Mouse (Mus musculus): ENCODE results near the gene Lsm5.

The Lsm5 gene

DNA sequence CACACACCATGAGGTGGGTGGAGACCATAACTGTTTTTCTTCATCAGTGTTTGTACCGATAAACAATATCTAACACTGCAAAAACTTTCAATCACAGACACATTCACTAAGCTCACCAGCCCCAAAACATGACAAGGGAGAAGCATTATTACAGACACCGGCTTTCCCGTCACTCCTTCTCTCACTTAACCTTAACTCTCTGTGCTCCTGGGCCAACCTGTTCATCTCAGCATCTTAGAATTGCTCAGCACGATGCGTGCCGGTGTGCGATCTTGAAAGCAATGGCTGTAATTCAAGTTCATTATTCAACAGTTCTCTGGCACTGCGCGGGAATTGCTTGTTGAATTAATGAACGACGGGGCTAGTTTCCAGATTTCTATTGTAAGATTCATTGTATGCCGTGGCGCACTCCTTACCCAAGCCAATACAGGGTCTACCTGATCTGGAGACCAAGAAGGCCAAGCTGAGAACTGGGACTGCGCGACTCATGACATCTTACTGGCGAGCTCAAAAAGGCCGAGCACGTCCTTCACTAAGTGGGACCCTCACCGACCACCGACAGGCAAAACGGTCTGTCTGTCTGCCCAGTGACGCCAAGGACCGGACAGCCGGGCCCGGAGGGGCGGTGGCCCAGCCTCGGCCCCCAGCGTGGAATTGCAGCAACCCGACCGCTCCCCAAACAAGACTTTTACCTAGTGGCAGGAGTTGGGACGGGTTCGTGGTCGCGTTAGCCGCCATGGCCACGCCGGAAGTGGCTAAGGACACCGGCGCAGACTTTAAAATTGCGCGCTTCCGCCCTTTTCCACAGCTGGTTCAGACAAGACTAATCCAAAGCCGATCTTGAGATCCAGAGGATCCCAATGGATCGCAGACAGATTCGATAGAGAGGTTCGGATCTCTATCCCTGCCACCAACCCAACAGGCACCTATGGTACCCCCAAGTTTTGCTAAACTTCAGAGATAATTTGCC lies at the start of gene Lsm5:
Gene Lsm5, minus strand, starts transcription at position 780 of the 970 bp plus-strand sequence.
- peak; percentile 96 for DNase-seq (ENCODE audit: low read depth)

DNA sequence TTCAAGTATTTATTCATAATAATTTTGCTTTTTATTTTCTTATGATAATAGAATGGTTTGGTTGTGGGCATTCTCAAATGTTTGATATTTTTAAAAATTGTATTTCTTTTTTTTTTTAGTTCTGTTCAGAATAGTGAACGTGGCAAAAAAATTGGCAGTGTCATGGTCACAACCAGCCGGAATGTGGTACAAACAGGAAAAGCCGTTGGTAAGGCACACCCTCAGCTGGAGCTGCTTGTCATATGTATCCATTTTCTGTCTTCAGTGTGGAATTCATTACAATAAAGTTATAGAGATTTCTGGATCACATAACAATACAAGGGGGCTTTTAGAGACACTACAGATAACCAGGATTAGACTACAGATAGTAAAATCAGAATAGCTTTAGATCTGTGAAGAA lies 49.2 kb upstream of the Lsm5 start:
- no peak for DNase-seq (ENCODE audit: low read depth)

DNA sequence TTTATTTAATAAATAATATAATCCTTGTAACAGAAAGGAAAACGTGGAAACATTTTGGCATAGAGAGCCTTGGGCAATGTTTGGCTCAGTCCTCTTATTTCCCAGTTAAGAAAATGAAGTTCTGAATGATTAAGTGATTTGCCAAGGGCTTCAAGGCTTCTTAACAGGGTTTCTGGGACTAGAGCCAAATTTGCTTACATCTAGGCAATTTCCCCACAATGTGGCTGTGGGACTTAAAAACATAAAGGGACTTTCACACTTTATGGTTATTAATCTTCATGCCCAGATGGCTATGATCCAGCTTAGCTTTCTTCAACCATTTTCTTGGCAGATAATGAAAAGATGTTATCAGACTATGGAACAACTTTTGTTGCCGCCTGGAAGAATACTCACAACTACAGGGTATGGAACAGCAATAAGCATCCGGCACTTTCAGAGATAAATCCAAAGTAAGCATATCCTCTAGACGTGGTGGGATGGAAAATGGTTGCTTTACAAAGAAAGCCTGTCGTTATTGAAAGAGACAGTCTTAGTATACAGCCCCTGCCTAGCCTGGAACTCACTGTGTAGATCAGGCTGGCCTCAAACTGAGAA lies 41.5 kb upstream of the Lsm5 start:
- no peak for DNase-seq (ENCODE audit: low read depth)

DNA sequence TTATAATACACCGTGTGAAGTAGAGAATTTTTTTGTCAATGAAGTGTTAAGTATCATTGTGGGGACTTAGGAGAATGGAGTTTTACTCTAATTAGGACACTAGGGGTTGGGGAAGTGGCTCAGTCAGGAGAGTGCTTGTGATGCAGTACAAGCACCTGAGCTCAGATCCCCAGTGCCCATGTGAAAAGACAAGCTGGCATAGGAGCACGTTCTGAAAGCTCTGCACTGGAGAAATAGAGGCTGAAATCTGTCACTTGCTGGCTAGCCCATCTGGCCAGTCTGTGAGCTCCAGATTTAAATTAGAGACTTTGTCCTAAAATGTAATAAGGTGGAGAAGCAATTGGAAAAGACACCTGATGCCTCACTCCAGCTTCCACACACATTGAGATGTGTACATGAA lies 28.0 kb upstream of the Lsm5 start:
- DNase-seq (ENCODE audit: low read depth), result no peak

DNA sequence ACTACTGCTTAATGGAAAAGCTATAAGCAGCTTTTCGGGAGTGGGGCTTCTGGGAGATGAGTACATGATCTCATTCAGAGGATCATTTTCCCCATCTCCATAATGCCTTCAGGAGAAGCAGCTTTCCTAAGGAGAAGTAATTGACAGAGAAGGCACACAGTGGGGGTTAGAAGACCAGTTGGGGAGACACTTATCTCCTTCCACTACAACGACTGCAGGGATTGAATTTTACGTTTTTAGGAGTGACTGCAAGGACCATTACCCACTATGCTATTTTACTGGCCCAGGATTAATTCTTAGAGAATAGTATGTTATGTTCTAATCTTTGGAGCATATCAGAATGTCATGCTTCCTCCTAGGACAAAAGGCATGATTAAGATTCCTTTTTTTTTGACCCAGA lies 16.4 kb upstream of the Lsm5 start:
- DNase-seq (ENCODE audit: low read depth), result no peak

DNA sequence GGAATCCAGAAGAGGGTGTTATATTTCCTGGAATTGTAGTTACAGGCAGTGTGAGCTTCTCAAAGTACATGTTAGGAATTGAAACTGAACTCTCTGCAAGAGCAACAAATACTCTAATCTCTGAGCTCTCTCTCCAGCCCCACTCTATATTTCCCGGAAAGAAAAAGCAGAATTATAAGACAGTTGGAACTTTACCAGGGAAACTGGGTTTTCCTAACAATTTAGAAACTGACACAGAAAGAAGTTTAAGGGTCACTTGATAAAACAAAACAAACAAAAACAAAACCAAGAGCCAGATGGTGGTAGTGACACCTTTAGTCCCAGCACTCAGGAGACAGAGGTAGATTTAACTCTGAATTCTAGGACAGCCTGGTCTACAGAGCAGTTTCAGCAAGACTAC lies 14.6 kb upstream of the Lsm5 start:
- DNase-seq (ENCODE audit: low read depth), result no peak

DNA sequence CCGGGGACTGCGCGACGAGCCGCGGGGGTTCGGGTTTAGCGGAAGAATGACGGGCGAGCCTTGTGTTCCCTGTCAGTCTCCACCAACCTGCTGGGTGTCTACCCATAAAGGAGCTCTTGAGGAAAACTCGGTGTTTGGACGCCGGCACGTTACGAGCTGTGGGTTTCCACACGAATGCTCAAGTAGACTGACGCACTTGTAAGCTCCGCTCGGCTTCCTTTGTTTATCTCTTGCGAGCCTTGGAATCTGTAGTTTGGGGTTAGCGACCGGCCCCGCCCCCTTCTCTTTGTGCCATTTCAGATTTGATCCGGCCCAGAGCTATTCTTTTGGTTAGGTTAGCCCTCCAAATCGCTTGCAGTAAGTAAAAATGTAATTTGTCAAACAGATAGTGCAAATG lies 10.8 kb upstream of the Lsm5 start:
- DNase-seq (ENCODE audit: low read depth), result peak; percentile 83

DNA sequence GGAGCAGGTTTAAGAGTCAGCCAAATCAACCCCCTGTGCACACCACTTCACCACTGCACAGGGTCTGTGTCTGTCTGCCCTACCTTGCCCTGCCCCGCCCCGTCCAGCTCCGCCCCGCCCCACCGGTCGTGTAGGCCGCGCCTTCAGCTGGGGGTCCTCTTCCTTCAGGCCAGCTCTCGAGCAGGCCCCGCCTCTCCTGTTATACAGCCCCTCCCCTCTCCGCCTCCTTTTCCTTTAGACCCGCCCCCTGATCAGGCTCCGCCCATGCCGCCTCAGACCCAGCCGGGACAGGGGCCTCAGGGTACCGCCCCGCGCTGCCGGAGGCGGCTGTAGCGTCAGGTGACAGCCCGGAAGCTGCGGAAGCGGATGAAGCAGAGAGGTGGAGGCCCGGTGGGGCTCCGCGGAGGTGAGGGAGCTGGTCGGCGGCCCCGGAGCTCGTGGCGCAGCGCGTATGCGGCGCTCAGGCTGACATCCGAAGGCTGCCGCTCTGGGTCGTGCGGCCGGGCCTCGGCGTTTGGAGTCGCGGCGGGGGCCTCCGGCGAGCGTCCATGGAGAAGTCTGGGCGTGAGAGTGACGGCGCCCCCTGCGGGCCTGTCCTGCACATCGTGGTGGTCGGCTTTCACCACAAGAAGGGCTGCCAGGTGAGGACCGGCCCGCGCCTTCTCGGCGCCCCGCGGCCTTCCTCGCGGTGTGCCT lies 10.2 kb upstream of the Lsm5 start, which contains the start of gene Avl9:
Gene Avl9, plus strand, starts transcription at position 326 of the 696 bp plus-strand sequence.
- DNase-seq (ENCODE audit: low read depth), result peak; percentile 99

DNA sequence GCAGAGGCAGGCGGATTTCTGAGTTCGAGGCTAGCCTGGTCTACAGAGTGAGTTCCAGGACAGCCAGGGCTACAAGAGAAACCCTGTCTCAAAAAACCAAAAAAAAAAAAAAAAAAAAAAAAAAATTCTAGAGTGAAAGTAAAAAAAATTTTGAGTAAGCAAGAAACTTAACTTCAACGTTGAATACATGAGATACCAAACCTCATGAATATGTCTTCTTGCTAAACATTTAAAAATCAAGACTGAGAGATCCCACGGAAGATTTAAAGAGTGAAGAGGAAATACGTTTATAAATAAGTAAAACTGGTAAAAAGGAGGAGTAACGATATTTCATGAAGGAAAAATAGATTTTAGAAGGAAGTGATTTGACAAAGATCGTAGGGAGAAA lies 9.7 kb upstream of the Lsm5 start:
- DNase-seq (ENCODE audit: low read depth), result no peak

DNA sequence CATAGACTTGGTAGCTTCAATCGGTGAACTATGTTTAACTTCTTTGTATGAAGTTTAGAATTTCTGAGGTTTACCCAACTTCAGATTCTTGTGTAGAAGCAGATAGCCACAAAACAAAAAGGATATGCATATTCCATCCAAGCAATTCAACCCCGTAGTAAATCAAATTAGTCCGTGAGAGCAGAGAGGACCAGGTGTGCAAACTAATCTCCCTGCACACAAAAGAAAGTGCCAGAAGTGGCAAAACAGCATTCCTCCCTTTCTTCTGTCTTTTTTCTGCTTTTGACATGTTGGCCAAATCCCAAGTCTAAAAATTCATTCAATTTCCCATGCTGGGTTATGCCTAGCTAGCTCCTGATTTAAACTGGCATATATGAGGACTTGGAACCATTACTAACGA lies 12.1 kb downstream of the Lsm5 start:
- no peak for DNase-seq (ENCODE audit: low read depth)

DNA sequence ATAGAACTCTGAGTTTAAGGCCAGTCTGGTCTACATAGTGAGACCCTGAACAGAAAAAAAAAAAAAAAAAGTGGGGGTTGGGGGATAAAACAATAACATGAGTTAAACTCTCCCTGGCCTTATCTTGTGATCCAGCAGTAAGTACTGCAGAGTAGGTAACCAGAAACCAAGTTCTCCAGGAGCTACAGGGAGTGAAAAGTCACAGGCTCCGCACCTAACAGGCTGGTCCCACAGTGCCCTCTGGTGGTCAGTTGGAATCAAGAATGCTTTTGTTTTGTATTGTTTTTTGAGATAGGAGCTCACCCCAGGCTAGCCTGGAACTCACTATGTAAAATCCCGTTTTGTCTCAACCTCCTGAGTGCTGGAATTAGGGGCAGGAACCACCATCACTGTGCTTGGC lies 13.3 kb downstream of the Lsm5 start:
- DNase-seq (ENCODE audit: low read depth), result peak; percentile 85

DNA sequence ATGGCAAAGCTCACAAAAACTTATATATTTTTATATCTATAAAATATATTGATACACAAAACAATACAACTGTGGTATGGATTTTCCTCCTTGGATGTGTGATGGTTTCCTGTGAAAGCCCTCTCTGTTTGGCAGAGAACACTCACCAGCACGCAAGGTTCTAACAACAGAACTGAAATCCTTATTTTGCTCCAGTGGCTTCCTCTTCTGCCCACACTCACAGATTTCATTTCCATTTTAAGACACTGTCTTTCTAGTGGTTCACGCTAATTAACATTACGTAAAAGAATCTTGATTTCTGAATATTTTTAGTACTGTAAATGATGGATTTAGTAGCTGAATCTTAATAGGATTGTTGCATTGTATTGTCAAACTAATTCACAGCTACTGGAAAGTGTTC lies 16.3 kb downstream of the Lsm5 start:
- DNase-seq (ENCODE audit: low read depth), result no peak

DNA sequence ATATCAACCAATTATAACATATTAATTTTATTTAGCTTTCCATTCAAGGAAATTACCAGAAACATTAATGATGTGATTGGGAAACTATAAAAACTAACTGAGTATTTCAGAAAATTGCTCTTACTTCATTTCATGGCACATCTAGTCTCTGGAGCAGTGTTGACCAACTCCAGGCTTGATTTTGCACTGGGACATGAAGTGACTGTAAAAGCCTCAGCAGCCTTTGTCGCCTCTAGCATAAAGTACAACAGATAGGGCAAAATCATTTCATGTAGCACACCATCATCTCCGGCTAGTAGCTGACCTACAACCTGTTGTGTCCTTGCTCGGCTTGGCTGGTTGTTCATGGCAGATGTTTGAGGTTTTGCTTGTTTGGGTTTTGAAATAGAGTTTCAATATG lies 40.1 kb downstream of the Lsm5 start:
- no peak for DNase-seq (ENCODE audit: low read depth)

DNA sequence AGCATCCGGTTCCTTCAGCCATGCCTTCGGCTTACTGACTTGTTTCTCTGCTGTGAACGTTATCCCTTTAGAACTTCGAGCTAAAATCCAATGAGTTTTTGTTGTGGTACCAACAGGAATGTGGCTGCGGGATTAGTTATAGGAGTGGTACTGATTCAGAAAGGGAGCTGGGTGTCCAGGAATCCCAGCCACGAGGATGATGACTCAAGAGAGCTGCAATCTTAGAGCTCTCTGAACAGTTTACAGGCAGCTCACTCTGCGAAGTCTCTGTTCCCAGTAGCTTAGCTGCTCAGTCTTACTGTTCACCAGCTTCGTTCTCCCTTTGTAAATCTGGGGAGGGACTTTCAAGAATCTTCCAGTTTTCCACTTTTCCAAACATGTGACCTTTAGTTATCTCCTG lies 49.1 kb downstream of the Lsm5 start:
- no peak for DNase-seq (ENCODE audit: low read depth)

DNA sequence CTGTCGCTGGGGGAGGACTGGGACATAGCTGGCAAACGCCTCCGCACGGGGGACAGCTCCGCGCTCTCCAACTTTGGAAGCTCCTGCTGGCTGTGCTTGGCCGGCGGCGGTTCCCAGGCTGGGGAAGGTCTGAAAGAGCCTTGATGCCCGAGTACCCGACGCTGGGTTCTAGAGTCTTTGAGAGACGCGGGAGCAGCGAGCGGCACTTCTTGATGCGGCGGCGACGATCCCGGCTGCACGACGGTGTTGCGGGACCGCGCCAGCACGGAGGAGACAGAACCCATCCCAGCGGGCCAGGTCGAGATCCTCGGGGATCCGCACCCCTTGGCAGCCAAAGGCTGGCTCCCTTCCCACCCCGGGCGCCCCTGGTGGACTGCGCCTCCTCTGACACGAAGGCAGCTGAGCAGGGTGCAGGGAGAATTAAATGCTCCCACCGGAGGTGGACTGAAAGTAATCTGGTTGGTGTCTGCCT lies 52.4 kb downstream of the Lsm5 start:
- no peak for DNase-seq (ENCODE audit: low read depth)

Measured in induced T-regulatory cell, adult 2 months (primary cell).